Mouse (Mus musculus): ENCODE results near the gene Smarca2. TPM values are rescaled to one million over a fixed set of nuclear protein-coding genes. Genes with fewer than 3 reads are reported as not detected.
"Not testable (repeated sequence)": the region's sequence is repeated elsewhere in the genome, so short reads cannot be mapped to it uniquely, and the experiment has no call there.

Smarca2 gene
- polyA plus RNA-seq, 1 experiment = 2.1 TPM

DNA sequence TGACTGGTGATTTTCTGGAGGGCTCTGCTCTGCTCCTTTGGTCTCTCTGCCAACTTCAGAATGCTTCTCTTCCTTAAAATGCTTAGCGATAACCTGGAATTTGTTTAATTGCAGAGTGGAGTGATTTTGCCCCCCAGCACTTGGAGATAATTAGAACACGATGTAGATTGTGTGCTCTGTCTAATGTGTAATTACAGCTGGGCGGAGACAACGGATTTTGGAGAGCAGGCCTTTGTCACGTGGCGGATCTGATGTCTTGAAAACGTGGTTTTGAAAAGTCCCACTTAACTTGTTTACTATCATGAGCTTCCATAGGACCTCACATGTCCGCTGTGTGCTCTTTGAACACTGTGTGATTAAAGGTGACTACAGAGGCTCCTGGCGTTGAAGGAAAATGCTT lies 125.6 kb downstream of the Smarca2 start:
- Histone ChIP-seq H3K36me3 (ENCODE audit: control insufficient read depth, insufficient read depth) (no peaks in the 10 kb centered on the region), H3K79me2 (ENCODE audit: control insufficient read depth, insufficient read depth) (no peaks in the 10 kb centered on the region), H3K79me3 (ENCODE audit: low read depth) (no peaks in the 10 kb centered on the region), H3K27me3 (ENCODE audit: control insufficient read depth, insufficient read depth, insufficient read length) (peaks cover 11% of the 10 kb centered on the region), H3K4me3 (ENCODE audit: insufficient read depth, poor library complexity, severe bottlenecking) (no peak overlapping the region), H3ac (ENCODE audit: control insufficient read depth, insufficient read length, low read depth) (no peak overlapping the region)
- TF ChIP-seq CTCF (IDR thresholded peaks at IDR 0.05; ENCODE audit: control insufficient read depth, insufficient read depth, insufficient read length) (no peak), CEBPB (IDR thresholded peaks at IDR 0.05; ENCODE audit: low read depth) (no peak), USF1 (IDR thresholded peaks at IDR 0.05; ENCODE audit: low read depth) (no peak), MYOD1 (IDR thresholded peaks at IDR 0.05; ENCODE audit: control insufficient read depth, insufficient read length, low read depth) (no peak), FOSL1 (IDR thresholded peaks at IDR 0.05; ENCODE audit: insufficient read depth, low read length, poor library complexity, severe bottlenecking) (no peak), MAX (IDR thresholded peaks at IDR 0.05) (no peak), MYOG (IDR thresholded peaks at IDR 0.05; ENCODE audit: control insufficient read depth, extremely low read depth, insufficient read length) (no peak)

GRCm38 (mm10) chr19:26731121-26731520 lies 126.3 kb downstream of the Smarca2 start:
- TF ChIP-seq CEBPB (IDR thresholded peaks at IDR 0.05; ENCODE audit: low read depth) = no peak
- no peak for TF ChIP-seq USF1 (IDR thresholded peaks at IDR 0.05; ENCODE audit: low read depth)
- H3K79me2 ChIP-seq (ENCODE audit: control insufficient read depth, insufficient read depth) = no peaks in the 10 kb centered on the region
- no peak overlapping the region for H3ac ChIP-seq (ENCODE audit: control insufficient read depth, insufficient read length, low read depth)
- no peaks in the 10 kb centered on the region for H3K36me3 ChIP-seq (ENCODE audit: control insufficient read depth, insufficient read depth)
- no peaks in the 10 kb centered on the region for H3K79me3 ChIP-seq (ENCODE audit: low read depth)
- H3K4me3 ChIP-seq (ENCODE audit: insufficient read depth, poor library complexity, severe bottlenecking) = no peak overlapping the region
- H3K27me3 ChIP-seq (ENCODE audit: control insufficient read depth, insufficient read depth, insufficient read length) = peaks cover 11% of the 10 kb centered on the region

DNA sequence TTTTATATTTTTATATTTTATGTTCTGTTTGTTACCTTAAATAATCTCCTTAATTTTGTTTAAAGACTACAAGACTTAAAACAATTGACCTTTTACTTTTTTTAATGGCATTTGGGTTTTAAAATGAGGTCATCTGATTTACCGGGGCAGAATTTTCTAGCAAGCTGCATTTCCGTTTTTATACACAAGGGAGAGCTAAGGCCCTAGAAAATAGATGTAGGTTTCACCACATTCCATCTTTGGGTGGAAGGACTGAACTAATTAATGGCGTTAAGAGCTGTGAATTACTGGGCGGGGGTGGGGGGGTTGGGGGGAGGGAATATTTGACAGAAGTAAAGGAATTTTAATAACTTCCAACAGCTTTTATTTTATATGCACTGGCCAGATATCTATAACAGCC lies 127.0 kb downstream of the Smarca2 start:
- Histone ChIP-seq H3K79me2 (ENCODE audit: control insufficient read depth, insufficient read depth) (no peaks in the 10 kb centered on the region), H3ac (ENCODE audit: control insufficient read depth, insufficient read length, low read depth) (no peak overlapping the region), H3K27me3 (ENCODE audit: control insufficient read depth, insufficient read depth, insufficient read length) (peaks cover 11% of the 10 kb centered on the region), H3K36me3 (ENCODE audit: control insufficient read depth, insufficient read depth) (no peaks in the 10 kb centered on the region), H3K4me3 (ENCODE audit: insufficient read depth, poor library complexity, severe bottlenecking) (no peak overlapping the region), H3K79me3 (ENCODE audit: low read depth) (no peaks in the 10 kb centered on the region)
- TF ChIP-seq MYOD1 (IDR thresholded peaks at IDR 0.05; ENCODE audit: control insufficient read depth, insufficient read length, low read depth) = no peak
- TF ChIP-seq CEBPB (IDR thresholded peaks at IDR 0.05; ENCODE audit: low read depth) = no peak
- TF ChIP-seq CTCF (IDR thresholded peaks at IDR 0.05; ENCODE audit: control insufficient read depth, insufficient read depth, insufficient read length) = no peak

DNA sequence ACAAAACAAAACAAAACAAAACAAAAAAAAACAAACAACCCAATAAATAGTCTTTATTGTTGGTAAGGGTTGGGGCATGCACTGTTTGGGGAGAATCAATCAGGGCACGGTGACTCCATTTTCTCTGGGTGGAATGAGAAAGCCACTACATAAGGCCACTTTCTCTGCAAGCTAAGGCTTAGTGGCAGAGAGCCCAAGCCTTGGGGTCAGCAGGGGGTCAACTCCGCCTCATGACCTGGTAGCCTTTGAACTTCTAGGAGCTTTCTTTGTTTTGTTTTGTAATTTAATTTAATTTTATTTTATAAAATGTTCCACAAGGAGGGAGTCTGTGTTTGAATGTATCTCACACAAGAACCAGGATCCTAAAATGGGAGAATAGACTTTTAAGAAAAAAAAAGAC lies 128.2 kb downstream of the Smarca2 start:
- Histone ChIP-seq H3K79me3 (ENCODE audit: low read depth) (no peaks in the 10 kb centered on the region), H3K79me2 (ENCODE audit: control insufficient read depth, insufficient read depth) (no peaks in the 10 kb centered on the region), H3K27me3 (ENCODE audit: control insufficient read depth, insufficient read depth, insufficient read length) (peaks cover 11% of the 10 kb centered on the region), H3K36me3 (ENCODE audit: control insufficient read depth, insufficient read depth) (no peaks in the 10 kb centered on the region), H3ac (ENCODE audit: control insufficient read depth, insufficient read length, low read depth) (no peak overlapping the region), H3K4me3 (ENCODE audit: insufficient read depth, poor library complexity, severe bottlenecking) (no peak overlapping the region)
- TF ChIP-seq MAX (IDR thresholded peaks at IDR 0.05) (no peak), MYOD1 (IDR thresholded peaks at IDR 0.05; ENCODE audit: control insufficient read depth, insufficient read length, low read depth) (no peak), CTCF (IDR thresholded peaks at IDR 0.05; ENCODE audit: control insufficient read depth, insufficient read depth, insufficient read length) (no peak), FOSL1 (IDR thresholded peaks at IDR 0.05; ENCODE audit: insufficient read depth, low read length, poor library complexity, severe bottlenecking) (no peak), USF1 (IDR thresholded peaks at IDR 0.05; ENCODE audit: low read depth) (no peak), CEBPB (IDR thresholded peaks at IDR 0.05; ENCODE audit: low read depth) (no peak), MYOG (IDR thresholded peaks at IDR 0.05; ENCODE audit: control insufficient read depth, extremely low read depth, insufficient read length) (no peak)

DNA sequence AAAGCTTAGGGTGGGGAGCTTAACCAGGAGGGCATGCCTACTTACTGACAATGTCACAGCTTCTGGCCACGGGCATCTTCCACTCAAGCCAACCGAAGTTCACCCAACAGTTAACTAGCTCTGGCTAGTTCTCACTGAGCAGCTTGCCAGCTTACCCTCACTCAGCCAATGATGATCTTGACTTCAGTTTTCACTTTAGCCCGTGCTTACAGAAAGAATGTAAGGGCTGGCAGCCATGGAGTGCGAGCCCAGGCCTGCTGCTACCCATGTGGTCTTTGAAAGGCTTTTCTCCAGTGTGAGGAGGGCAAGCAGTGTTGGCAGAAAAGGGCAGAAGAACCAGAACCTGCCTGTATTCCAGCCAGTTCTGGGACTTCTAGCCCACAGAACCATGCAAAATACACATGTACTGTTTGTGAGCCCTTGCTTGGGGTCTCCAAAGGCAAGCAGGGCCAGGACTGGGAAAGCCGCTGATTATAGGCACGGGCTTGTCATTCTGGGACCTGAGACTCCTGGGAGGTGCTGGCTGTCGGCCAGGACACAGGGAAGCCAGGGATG lies 128.8 kb downstream of the Smarca2 start:
- Histone ChIP-seq H3K36me3 (ENCODE audit: control insufficient read depth, insufficient read depth) (no peaks in the 10 kb centered on the region), H3K27me3 (ENCODE audit: control insufficient read depth, insufficient read depth, insufficient read length) (peaks cover 11% of the 10 kb centered on the region), H3K79me2 (ENCODE audit: control insufficient read depth, insufficient read depth) (no peaks in the 10 kb centered on the region), H3ac (ENCODE audit: control insufficient read depth, insufficient read length, low read depth) (no peak overlapping the region), H3K4me3 (ENCODE audit: insufficient read depth, poor library complexity, severe bottlenecking) (no peak overlapping the region), H3K79me3 (ENCODE audit: low read depth) (no peaks in the 10 kb centered on the region)
- TF ChIP-seq MYOG (IDR thresholded peaks at IDR 0.05; ENCODE audit: control insufficient read depth, extremely low read depth, insufficient read length) (no peak), CEBPB (IDR thresholded peaks at IDR 0.05; ENCODE audit: low read depth) (no peak), USF1 (IDR thresholded peaks at IDR 0.05; ENCODE audit: low read depth) (no peak), FOSL1 (IDR thresholded peaks at IDR 0.05; ENCODE audit: insufficient read depth, low read length, poor library complexity, severe bottlenecking) (no peak), MYOD1 (IDR thresholded peaks at IDR 0.05; ENCODE audit: control insufficient read depth, insufficient read length, low read depth) (no peak), MAX (IDR thresholded peaks at IDR 0.05) (no peak), CTCF (IDR thresholded peaks at IDR 0.05; ENCODE audit: control insufficient read depth, insufficient read depth, insufficient read length) (no peak)

GRCm38 (mm10) chr19:26734704-26735109 lies 129.9 kb downstream of the Smarca2 start:
- no peak for TF ChIP-seq MYOG (IDR thresholded peaks at IDR 0.05; ENCODE audit: control insufficient read depth, extremely low read depth, insufficient read length)
- TF ChIP-seq CEBPB (IDR thresholded peaks at IDR 0.05; ENCODE audit: low read depth) = no peak
- no peak for TF ChIP-seq USF1 (IDR thresholded peaks at IDR 0.05; ENCODE audit: low read depth)
- TF ChIP-seq MAX (IDR thresholded peaks at IDR 0.05) = no peak
- TF ChIP-seq CTCF (IDR thresholded peaks at IDR 0.05; ENCODE audit: control insufficient read depth, insufficient read depth, insufficient read length) = no peak
- TF ChIP-seq FOSL1 (IDR thresholded peaks at IDR 0.05; ENCODE audit: insufficient read depth, low read length, poor library complexity, severe bottlenecking) = no peak
- no peak for TF ChIP-seq MYOD1 (IDR thresholded peaks at IDR 0.05; ENCODE audit: control insufficient read depth, insufficient read length, low read depth)
- H3K4me3 ChIP-seq (ENCODE audit: insufficient read depth, poor library complexity, severe bottlenecking) = no peak overlapping the region
- H3K36me3 ChIP-seq (ENCODE audit: control insufficient read depth, insufficient read depth) = no peaks in the 10 kb centered on the region
- H3K27me3 ChIP-seq (ENCODE audit: control insufficient read depth, insufficient read depth, insufficient read length) = peaks cover 11% of the 10 kb centered on the region
- H3K79me2 ChIP-seq (ENCODE audit: control insufficient read depth, insufficient read depth) = no peaks in the 10 kb centered on the region
- no peak overlapping the region for H3ac ChIP-seq (ENCODE audit: control insufficient read depth, insufficient read length, low read depth)
- H3K79me3 ChIP-seq (ENCODE audit: low read depth) = no peaks in the 10 kb centered on the region

DNA sequence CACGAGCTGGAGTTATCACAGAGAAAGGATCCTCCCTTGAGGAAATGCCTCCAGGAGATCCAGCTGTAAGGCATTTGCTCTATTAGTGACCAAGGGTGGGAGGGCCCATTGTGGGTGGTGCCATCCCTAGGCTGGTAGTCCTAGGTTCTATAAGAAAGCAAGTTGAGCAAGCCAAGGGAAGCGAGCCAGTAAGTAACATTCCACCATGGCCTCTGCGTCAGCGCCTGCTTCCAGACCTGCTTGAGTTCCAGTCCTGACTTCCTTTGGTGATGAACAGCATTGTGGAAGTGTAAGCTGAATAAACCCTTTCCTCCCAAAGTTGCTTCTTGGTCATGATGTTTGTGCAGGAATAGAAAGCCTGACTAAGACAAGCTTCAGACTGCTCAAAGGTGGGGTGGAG lies 140.2 kb downstream of the Smarca2 start:
- not testable (repeated sequence) for H3ac ChIP-seq (ENCODE audit: control insufficient read depth, insufficient read length, low read depth); H3K79me3 ChIP-seq (ENCODE audit: low read depth); H3K79me2 ChIP-seq (ENCODE audit: control insufficient read depth, insufficient read depth); H3K4me3 ChIP-seq (ENCODE audit: insufficient read depth, poor library complexity, severe bottlenecking); H3K36me3 ChIP-seq (ENCODE audit: control insufficient read depth, insufficient read depth)
- H3K27me3 ChIP-seq (ENCODE audit: control insufficient read depth, insufficient read depth, insufficient read length) = peaks cover 18% of the 10 kb centered on the region
